Mouse (Mus musculus): ENCODE measurements around the gene Gprc5b.

The Gprc5b gene

DNA sequence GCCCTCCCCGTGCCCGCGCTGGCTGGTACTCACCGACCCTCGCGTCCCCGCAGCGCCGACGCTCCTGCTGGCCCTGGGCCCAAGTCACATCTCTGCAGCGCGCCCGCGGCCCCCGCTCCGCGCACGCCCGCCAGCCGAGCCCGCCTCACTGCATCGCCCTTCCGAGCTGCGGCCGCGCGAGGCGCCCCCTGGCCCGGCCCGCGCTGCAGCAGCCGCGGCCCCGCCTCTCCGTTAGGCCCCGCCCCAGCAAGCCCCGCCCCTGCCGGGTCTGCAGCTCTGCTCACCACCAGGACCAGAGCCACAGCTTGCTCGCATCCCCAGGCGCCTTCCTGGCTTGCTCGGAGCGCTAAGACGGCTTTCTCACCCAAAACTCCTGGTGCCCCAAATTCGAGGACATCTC lies at the start of gene Gprc5b:
TSS of gene Gprc5b (minus strand) at position 205 of the 400 bp plus-strand sequence.
- DNase-seq (ENCODE audit: low spot score): no peak

DNA sequence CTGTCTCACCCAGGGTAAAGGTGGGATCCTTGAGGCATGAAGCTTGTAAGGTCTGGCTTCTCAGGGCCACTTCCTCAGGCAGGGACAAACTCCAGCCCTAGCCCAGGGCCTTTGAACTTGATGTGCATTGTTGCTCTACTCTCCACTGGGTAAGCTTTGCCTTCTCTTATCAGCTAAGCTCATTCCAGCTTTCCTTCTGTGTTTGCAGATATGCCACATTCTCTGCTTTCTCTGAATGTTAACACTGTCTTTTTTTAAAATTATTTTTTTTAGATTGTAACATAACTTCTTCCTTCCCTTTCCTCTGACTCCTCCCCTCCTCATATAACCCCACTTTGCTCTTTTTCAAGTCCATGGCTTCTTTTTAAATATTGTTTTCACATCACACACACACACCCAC lies 46.5 kb upstream of the Gprc5b start:
- no peak for DNase-seq (ENCODE audit: low spot score)

DNA sequence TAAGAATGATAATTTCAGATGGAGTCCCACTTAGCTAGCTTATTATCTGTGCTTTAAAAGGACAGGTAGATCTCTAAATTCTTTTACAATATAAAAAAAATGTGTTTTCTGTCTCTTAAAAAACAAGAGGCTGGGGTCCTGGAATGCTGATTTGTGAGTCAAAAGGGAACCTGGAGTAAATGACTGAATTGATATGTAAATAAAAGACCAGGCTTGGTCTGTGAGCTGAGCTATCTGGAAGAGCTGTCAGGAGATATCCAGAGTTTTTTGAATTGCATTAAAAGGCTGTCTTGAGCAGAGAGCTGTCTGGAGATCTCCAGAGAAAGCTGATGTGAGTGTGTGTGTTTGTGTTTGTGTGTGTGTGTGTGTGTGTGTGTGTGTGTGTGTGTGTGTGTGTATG lies 42.6 kb upstream of the Gprc5b start:
- no peak for DNase-seq (ENCODE audit: low spot score)

DNA sequence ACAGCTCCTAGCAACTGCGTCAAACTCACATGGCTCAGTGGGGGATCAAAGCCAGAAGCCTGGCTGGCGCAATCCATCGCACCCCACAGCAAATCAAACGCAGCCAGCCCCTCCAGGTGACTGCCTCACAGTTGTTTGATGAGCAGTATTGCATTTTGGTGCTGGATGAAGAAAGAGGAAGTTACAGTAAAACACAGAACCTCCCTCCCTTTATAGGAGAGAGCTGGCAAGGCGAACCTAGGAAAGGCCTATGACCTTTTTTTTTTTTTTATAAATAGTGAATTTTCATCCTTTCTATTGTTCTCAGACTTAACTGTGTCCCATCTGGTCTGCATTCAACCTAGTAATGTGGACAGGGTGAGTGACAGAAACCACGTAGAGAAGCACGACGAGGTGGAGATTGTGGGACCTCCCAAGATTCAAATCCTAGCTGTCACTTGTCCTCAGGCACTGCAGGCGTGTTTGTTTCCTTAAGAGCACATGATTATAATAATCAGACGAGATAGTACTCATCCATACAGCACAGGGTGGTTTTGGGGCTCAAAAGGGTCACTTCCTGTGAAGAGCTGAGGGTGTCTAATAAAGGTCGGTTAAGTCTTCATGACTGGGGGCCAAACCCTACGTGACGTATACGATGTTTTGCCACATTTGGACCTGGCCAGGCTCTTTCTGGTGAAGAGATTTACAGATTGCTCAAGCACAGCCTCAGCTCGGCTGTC lies 39.4 kb upstream of the Gprc5b start:
- DNase-seq (ENCODE audit: low spot score): no peak

DNA sequence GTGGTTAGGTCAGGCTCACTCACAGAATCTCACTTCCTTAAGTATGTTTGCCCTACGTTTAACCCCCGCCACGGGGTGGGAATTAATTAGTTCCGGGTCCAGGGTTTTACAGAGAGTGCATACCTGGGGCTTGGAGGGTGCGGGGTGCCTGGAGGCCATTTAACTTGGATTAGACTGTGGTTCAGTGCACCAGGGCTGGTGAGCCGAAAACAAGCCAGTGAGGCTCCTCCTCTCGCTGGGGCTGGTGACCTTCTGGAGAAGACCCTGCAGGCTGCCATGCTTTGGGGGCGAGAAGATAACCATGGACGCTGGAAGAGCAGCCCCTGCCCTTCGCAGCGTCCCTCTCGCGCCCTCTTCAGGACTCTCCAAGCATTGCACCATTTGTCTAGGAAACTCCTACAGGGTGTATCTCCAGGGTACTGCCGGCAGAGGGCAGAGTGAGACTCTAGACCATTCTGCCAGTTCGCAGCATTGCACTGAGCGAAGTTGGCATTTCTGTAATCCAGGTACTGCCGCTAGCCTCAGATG lies 28.4 kb upstream of the Gprc5b start:
- DNase-seq (ENCODE audit: low spot score): peak; percentile 43

DNA sequence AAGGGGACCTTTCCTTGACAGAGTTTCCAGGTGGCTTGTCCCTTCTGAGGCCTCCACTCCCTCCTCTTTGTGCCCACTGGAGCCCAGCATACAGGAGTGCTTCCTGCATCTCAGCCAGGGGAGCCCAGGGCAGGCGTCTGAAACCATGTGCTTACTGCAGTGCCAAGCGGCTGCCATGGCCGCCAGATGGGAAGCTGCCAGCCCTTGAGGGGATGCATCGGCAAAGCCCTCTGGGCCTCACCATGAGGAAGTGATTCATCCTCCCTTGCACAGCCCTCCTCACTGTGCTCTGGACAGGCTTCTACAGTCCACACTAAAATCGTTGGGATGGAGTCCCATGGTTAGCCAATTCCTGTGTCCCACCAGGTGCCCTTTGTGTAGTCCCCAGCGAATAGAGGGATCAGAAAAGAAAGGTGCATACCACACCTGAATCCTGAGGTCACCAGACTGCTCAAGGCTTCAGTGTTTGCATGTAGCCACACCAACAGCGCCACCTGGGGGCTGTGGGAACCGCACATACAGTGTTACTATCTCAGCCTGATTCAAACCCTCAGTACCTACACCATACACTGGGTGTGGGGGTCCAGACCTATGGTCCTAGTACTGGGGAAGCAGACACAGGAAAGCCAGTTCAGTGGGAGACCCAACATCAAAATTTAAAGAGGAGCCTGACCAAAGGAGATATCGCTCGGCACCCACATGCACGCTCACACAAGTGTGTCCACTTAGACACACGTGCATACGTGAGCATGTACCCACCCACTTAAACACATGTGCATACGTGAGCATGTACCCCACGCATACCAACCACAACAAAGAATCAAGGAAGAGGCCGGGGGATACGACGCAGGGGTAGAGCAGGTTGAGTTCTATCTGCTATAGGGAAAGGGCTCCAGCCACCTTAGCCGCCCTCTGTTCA lies 27.5 kb upstream of the Gprc5b start:
- DNase-seq (ENCODE audit: low spot score): no peak

DNA sequence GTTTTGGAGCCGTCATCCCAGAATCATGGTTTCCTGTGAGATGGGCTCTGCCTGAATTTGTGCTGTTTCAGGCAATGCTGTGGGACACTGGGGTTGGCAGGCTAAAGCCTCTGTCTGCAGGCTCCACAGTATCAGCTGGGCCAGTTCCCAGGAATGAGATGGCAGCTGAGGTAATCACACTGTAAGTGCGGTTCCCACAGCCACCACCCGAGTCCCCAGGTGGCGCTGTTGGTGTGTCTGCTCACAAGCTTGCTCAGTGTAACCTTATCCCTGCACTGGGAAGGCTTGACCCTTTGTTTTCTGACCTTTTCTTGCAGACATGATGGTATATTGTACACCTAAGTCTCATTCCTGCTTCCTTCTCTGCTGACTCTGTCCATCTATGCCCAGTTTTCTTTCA lies 24.5 kb upstream of the Gprc5b start:
- DNase-seq (ENCODE audit: low spot score): no peak

DNA sequence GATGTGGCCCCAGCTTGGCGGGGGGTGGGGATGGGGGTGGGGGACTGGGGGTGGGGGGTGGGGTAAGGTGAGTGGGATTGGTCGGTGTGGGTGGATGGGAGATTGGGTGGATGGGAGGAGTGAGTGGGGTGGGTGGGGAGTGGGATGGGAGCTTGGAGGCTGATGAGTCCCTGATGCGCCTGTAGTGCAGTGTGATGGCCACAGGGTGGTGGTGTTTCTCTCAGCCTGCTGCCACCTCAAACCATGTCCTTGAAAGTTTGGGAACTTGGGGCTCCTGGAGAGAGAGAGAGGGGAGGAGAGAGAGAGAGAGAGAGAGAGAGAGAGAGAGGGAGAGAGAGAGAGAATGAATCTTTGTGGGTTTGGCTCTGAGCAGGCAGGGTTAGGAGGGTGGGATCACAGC lies 20.7 kb upstream of the Gprc5b start:
- no peak for DNase-seq (ENCODE audit: low spot score)

DNA sequence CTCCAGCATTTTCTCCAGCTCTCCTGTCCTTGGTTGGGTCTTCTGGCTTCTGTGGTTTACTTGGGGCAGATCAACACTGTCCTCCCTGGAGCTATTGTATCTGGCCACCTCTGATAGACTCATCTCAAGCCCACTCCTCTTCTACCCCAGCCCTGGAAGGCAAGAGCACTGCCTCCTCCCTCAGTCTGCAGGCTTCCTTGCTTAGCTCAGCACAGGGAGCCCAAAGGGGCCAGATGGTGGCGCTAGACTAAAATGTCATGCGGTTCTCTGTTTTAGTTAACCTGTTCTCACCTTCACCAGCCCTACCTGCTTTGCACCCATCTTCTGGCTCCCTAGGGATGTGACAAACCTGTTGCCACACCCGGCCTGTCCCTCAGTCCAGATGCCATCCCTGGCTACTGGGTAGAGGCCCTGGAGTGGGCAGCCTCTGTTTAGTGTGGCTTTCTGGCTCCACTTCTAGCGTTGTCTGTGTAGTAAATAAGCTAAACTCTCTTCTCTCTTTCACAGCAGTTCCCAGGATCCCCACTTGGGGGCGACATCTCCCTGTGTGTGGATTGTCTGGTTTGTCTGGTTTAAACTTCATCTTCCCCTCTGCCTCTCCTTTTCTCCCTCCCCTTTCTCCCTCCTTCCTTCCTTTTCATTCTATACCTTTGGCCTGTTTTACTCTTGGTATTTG lies 16.0 kb upstream of the Gprc5b start:
- peak; percentile 28 for DNase-seq (ENCODE audit: low spot score)

DNA sequence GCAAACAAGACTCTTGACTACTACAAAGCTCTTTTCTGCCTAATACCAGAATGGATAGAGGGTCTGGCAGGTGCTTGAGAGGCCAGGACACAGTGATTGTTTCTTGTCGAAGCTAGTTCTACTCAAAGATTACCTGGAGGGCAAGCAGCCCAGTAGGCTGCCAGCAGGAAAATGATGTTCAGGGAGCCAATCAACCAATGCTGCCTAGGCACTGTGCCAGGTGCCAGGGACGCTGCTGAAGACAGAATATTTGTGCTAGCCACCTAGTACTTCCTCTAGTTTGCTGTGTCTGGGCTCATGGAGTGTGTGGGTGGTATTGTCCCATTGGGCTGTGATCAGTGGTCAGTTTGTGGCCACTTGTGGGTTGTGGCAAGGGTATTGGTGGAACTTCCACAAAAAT lies 7.5 kb upstream of the Gprc5b start:
- no peak for DNase-seq (ENCODE audit: low spot score)

DNA sequence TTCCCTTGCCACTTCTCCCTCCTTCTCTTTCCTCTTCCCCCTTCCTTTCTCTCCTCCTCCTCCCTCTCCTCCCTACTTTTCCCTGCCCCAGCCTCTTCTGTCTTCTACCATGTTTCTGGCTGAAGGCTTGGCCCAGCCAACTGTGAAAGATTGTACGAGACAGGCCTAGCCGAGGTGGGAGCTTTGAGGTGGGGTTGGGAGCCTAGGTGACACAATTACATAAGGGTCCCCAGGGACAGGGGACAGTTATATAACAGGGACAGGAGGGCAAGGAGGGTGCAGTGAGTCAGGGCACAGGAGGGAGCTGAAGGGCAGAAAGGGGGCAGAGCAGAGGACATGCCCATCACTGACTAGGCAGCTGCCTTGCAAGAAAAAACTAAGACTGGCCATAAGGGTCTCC lies 7.0 kb upstream of the Gprc5b start:
- DNase-seq (ENCODE audit: low spot score): no peak

DNA sequence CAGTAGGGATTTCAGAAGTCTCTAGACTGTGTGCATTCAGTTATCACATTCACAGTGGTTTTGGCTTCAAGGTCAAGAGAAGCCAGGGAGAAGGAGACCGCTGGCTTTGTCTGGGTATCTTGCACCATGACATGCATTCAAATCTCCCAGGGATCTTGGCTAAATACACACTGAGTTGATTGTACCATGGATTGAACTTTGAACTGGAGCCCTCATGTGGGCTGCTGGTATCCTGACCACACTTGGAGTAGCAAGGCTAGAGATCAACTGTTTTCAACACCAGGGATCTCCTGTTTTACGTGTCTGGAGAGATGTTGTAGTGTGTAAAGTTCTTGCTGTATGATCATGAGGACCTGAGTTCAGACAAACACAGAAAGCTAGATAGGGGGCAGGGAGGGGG lies 4.8 kb upstream of the Gprc5b start:
- DNase-seq (ENCODE audit: low spot score): no peak

DNA sequence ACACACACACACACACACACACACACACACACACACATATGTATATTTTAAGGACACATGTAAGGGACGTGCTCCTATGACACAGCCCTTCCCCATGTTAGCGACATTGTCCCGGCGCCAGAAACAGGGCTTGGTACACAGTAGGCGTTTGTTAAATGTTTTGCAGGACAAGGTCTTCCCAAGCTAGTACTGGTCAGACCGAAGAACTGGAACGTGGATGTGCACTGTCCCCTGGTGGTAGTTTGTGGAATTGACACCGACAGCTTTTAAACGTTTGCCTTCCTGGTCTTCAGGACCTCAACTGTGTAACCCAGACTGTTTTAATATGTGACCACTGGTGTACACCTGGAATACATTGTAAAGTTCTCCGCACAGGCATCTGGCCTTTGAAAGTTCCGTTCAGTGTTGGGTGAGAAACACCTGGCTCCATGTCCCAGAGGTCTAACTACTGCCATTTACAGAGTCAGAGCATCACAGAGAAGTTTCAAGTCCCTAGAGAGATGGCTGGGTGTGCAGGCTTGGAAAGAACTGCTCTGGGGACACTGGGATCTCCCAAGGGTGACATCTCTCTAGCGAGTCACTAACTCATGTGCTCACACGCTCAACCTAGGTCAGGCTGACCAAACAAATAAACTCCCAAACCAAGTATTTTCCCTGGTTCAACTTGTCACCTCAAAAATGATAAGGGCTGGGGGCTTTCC lies 1.3 kb upstream of the Gprc5b start:
- DNase-seq (ENCODE audit: low spot score): peak; percentile 52

DNA sequence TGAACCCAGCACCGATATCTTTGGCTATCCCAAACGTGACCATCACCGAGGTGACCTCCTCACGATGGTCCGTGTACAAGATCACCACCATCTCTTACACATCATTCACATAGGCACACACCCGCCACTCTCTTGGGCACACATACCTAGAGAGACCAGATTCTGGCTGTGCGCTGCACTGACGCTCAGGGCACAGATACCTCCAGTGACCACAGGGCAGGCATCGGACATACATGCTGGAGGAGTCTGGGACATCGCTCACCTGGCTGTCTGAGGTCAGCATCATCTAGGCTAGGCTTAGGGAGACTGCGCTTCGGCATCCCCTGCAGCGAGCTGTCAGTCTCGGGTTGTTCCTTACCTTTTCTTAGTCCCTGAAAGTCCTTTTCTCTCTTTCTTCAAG lies 660 bp upstream of the Gprc5b start:
- DNase-seq (ENCODE audit: low spot score): no peak

DNA sequence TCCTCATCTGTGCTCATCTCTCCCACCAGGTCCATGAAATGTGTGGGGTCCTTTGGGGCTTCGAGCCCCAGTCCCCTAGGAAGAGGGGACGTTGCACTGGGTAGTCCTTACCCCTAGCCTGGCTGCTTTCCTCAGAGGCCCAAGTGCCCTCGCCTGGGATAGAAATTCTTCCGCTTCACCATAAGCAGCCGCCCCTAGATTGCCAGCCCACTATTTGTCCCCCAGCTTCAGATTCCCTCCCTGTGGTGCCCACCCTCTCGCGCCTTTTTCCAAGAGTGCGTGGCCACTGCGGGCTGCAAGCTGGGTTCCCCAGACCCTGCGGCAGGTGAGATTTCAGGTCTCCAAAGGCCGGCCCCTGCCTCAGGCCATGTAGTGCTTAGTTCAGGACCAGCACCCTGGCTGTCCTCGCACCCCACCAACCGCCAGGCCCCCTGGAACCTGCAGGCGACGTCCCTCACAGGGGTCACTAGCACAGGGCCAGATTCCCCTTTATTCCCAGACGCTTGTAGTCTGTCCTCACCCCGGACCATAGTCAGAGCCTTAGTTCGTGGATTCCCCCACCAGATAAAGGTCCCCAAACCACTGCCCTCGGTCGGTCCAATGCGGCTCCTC lies 674 bp downstream of the Gprc5b start:
- DNase-seq (ENCODE audit: low spot score): no peak

DNA sequence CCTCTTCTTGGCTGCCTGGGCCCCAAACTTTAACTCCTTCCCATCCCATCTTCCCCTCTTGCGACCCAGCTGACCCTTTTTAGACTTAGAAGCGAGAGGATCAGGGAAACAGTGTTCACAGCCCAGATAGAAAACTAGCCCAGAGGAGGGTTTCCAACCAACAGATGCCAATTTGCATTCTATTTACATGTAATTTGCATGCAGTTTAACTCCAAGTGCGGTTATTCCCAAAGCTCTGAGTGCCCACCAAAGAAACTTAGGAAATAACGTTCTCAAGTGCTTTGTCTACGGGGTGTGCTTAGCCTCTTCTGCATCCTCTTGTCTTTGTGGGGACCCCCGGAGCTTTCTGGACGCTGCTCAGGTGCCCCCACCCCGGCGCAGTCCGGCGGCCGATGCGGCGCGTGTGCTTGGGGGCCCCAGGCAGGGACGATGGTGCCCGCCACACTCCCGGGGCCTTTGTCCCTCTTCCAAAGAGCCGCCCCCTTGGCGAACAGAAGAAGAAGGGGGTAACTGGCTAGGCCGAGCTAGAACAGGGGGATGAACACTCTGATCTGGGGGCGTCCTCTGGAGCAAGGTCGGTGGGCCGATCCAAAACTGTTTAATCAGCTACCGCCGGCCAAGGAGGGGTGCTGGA lies 1.3 kb downstream of the Gprc5b start:
- DNase-seq (ENCODE audit: low spot score): no peak

DNA sequence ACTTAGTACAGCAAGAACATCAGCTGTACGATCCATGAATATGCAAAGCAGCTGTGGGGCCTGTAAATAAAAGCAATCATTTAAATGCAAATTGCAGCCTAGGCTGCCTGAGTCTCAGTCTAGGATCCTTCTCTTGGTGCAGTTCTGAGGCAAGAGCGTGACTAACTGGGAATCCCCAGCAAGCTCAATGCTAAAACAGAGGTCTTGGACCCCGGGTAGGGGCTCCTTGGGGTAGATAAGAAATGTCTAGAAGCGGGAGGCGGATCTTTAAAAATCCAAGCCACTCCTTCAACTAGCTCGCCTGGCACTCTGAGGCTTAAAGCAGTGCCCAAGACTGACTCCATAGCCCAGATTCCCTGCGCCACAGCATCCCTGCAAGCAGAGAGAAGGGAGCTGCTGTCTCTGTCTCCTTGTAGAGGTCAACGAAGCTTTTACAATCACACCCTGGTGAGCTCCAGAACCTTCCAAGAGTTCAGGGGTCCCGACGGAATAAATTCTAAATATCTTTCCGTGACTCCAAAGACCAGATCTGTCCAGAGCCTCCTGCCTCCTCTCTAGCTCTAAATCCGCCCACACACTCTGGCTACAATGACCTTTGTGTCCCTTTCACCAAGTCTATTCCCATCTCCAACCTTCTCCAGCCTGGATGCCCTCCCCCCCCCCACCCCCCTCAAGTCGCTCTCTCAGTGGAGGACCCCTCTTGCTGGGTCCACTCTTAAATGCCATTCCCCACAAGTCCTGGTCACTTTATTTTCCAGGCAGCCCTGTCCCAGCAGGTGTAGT lies 2.2 kb downstream of the Gprc5b start:
- DNase-seq (ENCODE audit: low spot score): no peak

DNA sequence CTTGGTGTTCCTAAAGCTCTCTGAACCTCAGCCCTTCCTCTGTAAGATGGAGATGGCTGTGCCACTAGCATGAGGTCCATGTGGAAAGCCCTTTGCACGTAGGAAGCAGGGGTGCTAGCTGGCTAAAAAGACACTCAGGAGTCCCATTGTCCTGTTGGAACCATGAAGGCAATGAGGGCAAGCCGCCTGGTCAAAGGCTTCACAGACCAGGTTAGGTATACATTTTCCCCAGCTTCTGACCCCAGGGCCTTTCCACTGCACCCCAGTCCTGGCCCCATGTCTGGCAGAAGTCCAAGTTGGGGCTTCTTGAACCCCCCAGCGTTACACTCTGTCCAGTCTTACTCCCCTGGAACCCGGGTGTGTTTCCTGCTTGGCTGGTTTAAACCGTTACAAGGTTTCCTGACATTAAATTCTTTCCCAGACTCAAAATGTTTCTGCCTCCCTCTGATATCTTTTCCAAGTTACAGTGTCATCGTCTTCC lies 2.9 kb downstream of the Gprc5b start:
- no peak for DNase-seq (ENCODE audit: low spot score)

DNA sequence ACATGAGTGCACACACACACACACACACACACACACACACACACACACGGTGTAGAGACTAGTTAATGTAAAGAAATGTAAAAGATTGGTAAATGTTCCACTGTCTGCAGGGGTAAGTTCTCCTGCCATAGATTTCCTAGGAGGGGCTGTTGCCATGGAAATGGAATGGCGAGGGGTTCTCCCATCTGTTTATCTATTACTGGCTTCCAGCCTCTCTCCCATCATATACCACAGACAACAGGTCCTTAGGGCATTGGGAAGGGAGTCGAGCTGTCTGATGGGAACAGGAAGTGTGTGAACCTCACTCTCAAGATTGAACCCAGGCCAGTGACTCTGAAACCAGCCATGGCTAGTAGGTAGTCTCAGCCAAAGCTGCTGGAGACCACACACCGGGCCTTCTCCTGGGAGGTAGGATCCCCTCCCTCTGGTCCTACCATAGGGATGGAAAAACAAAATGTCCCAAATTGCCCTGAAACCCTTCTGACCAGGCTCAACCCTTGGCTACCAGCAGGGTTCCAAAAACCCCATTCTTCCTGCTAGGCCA lies 3.6 kb downstream of the Gprc5b start:
- DNase-seq (ENCODE audit: low spot score): no peak

DNA sequence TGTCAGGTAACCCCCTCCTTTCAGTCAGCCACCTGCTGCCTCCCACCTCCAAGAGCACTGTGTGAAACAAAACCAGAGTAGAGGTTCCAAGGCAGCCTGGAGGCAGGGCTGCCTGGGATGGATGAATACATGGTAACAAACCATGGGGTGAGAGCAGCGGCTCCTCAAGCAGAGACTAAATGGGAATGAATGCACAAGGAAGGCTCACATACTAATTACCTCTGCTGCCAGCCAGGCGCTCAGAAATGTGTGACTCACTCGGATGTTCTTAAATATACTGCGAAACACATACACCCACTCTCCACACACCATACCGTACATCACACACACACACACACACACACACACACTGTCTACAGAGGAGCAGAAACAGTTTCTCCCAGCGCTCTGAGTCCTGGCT lies 4.7 kb downstream of the Gprc5b start:
- no peak for DNase-seq (ENCODE audit: low spot score)

Measured in c-Kit-positive CD71-positive TER-119-positive erythroid progenitor cells, embryonic 14.5 days (primary cell).